Mouse (Mus musculus) bone marrow macrophage, adult 2 months (primary cell): ENCODE results near the gene Slc26a11. TPM values are rescaled to one million over a fixed set of nuclear protein-coding genes. Genes with fewer than 3 reads are reported as not detected.

ENCODE experiments used
- H3K27ac ChIP-seq: 2 replicates; pipeline ENCODE4 v1.5.1; 2012; ENCODE audit warnings: low read depth, low read length; ENCODE audit not compliant: insufficient read depth
- H3K4me1 ChIP-seq: 2 replicates; pipeline ENCODE4 v1.6.1; 2012; ENCODE audit warnings: low read length; ENCODE audit not compliant: control insufficient read depth, insufficient read depth
- H3K4me3 ChIP-seq: 2 replicates; pipeline ENCODE4 v1.5.1; 2012; ENCODE audit warnings: mild to moderate bottlenecking, low read length, moderate library complexity; ENCODE audit not compliant: insufficient read depth
- CTCF ChIP-seq: IDR thresholded peaks from 2 replicates; pipeline ENCODE4 v1.5.1; 2012; ENCODE audit warnings: low read depth, mild to moderate bottlenecking, low read length, moderate library complexity
- POLR2A ChIP-seq: IDR thresholded peaks from 2 replicates; pipeline ENCODE4 v1.6.1; 2012; ENCODE audit warnings: mild to moderate bottlenecking, low read depth, low read length, borderline replicate concordance
- polyA plus RNA-seq: library from polyadenylated mRNA; stranded (reverse); fragments of >200 nt; gene quantifications from 2 replicates; pipeline ENCODE4 v1.2.4, GENCODE M21; 2012; ENCODE audit not compliant: missing spikeins, insufficient read depth, insufficient read length

Gene Slc26a11
- polyA plus RNA-seq, 1 experiment: 50.6 TPM

- peaks cover 37% of the 10 kb centered on the region for H3K4me1 ChIP-seq
- H3K4me3 ChIP-seq: peak overlapping the region; percentile 85
- TF ChIP-seq CTCF: no peak
- peak overlapping the region; percentile 90 for H3K27ac ChIP-seq
These were observed 34.5 kb downstream of the Slc26a11 start for GRCm38 (mm10) chr11:119389851-119390270.

DNA sequence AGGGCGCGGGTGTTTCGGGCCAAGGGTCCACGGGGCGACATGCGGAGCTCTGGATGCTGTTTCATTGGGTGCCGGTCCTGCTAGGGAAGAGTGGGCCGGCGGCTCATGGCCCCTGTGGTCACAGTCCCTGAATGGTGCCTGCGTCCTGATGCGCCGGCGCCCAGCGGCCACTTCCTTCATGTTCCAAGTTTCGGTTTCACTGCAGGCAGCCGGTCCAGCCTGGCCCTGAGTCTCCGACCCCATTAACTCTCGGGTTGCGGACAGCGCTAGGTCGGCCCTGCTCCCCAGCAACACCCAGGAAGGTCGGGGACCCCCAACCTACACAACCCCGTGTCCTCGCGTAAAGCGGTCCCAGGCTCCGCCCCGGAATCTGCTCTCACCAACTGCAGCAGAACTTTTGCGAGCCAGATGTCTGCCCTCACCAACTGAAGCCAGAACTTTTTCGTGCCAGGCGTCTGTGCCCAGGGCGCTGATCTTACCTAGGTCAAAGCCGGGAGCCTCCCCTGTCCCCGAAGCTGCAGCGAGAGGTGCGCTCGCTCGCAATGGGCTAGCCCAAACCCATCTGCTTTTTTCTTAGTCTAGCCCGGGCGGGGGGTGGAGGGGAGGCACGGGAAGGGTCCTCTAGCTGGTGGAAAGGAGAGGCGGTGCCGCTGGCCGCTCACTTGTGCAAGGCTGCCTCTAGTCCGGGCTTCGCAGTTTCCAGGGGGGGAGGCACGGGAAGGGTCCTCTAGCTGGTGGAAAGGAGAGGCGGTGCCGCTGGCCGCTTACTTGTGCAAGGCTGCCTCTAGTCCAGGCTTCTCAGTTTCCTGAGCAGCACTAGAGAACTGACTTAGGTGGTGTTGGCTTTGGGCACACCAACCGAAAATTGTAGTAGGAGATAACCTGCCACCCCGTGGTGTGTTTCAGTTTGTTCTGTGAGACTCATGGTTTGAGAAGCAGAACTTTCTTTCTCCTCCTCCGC, 35.2 kb downstream of the Slc26a11 start:
- H3K4me1 ChIP-seq: peaks cover 32% of the 10 kb centered on the region
- peak overlapping the region; percentile 90 for H3K27ac ChIP-seq
- H3K4me3 ChIP-seq: peak overlapping the region; percentile 85
- TF ChIP-seq CTCF (no peak), POLR2A (no peak)

DNA sequence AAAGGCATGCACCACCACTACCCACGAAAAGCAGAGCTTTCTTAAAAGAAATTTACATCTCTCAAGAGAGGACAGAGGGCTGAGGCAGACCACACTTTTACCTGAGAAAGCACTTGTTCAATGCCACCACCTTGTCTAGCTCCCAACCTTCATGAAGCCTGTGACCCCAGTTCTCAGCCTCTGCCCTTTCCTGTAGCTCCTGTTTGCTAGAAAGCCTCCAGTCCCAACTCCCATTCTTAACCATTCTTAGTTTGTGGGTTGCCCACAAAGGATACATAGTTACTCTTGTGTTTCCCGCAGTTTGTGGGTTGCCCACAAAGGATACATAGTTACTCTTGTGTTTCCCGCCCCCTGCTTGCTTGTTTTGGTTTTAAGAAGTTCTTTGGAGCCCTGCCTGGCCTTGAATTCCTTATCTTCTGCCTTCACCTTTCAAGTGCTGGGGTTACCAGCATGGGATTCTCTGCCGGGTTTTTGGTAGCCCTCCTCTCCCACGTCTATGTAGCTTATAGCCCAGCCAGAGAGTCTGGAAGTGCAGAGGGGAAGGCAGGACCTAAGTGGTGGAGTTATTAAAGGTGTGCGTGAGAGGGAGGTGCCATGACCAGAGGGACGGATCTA, 36.1 kb downstream of the Slc26a11 start:
- peaks cover 32% of the 10 kb centered on the region for H3K4me1 ChIP-seq
- TF ChIP-seq POLR2A: no peak
- TF ChIP-seq CTCF: no peak
- peak overlapping the region; percentile 90 for H3K27ac ChIP-seq
- peak overlapping the region; percentile 85 for H3K4me3 ChIP-seq

DNA sequence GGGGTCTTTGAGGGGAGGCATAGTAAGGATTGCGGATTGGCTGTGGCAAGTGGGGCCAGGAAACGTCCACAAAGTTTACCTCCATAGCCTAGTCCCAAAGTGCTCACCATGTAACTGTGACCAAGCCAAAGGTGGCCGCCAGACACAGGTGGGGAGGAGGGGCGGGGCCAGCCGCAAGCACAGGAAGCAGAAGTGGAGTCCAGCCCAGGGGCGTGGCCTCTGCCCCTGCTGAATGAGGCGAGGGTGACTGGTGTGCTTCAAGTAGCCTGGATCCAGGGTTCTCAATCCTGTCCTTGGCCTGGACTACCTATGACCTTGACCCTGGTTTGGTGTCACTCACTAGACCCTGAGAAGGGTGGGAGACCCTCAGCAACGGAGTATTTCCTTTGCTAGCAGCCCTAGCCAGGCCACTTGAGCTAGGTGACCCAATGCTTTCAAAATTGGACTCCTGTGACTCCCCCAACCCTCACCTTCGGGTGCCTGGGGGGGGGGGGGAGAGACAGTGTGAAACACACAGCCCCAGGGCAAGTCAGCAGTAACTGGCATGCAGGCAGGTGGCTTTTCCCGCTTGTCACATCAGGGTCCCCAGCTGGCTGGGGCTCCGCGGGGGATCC, 36.8 kb downstream of the Slc26a11 start:
- peak overlapping the region; percentile 16 for H3K4me3 ChIP-seq
- peaks cover 32% of the 10 kb centered on the region for H3K4me1 ChIP-seq
- H3K27ac ChIP-seq: peak overlapping the region; percentile 90
- TF ChIP-seq POLR2A (no peak), CTCF (no peak)

DNA sequence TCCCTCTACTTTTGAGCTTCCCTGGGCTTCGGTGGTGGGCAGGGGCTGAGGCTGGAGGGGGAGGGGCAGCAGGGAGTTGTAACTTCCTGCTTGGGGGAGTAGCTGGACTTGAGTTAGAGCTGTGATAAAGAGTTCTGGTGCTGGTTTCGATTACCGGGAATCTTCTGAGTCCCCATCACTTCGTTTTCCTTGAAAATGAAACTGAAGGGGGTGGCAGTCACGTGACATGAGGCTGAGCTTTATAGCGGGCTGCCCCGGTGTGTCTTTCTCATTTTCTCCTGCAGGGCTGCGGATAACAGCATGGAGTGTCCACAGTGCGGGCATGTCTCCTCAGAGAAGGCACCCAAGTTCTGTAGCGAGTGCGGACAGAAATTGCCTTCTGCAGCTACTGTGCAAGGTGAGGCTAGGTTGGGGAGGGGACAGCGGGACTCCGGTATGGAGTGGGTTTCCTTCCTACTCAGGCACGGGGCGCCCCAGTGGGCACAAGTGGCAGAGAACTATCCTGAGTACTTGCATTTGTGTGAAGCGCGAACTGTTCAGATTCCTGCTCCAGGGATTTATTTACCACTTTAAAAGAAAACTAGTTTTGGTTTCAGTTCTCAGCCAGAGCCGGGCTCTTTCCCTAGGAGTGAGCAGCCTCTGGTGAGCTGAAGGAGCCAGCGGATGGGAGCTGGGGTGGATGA, 37.6 kb downstream of the Slc26a11 start, which contains the start of gene Rnf213:
Gene Rnf213 (plus strand): TSS at position 301 of the 683 bp plus-strand sequence.
- peak within 1 kb of the TSS; percentile 87 for H3K27ac ChIP-seq
- no peak for TF ChIP-seq POLR2A
- no peak for TF ChIP-seq CTCF
- peaks cover 25% of the 10 kb centered on the region for H3K4me1 ChIP-seq
- H3K4me3 ChIP-seq: peak within 1 kb of the TSS; percentile 92

GRCm38 (mm10) chr11:119393483-119393804, 38.1 kb downstream of the Slc26a11 start:
- Histone ChIP-seq H3K4me1 (peaks cover 24% of the 10 kb centered on the region), H3K4me3 (peak overlapping the region; percentile 92), H3K27ac (peak overlapping the region; percentile 87)
- no peak for TF ChIP-seq POLR2A
- no peak for TF ChIP-seq CTCF

- no peak overlapping the region for H3K27ac ChIP-seq
- TF ChIP-seq POLR2A: no peak
- TF ChIP-seq CTCF: no peak
- H3K4me3 ChIP-seq: peak overlapping the region; percentile 92
- H3K4me1 ChIP-seq: peaks cover 24% of the 10 kb centered on the region
These were observed 38.9 kb downstream of the Slc26a11 start for GRCm38 (mm10) chr11:119394210-119394609.

GRCm38 (mm10) chr11:119395394-119395793, 40.0 kb downstream of the Slc26a11 start:
- no peak overlapping the region for H3K27ac ChIP-seq
- TF ChIP-seq CTCF (no peak), POLR2A (no peak)
- peaks cover 22% of the 10 kb centered on the region for H3K4me1 ChIP-seq
- no peak overlapping the region for H3K4me3 ChIP-seq

DNA sequence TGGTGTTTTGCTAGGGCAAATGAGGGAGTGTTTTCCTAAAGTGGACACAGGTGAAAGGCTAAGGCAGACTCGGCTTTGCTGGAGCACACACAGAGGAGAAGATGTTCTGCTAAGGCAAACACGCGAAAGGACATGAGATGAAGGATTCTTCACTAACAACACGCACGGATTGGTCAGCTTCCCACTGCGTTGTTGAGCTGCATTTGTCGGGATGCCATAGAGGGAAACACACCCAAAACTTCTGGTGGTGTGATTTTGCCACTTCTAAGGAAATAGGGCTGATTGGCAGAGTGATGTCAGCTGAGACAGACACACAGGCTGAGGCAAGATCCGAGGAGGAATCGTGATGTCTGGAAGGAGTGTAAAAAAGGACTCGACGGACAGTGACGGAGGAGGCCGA, 40.6 kb downstream of the Slc26a11 start:
- no peak for TF ChIP-seq POLR2A
- no peak for TF ChIP-seq CTCF
- H3K4me3 ChIP-seq: no peak overlapping the region
- peaks cover 22% of the 10 kb centered on the region for H3K4me1 ChIP-seq
- no peak overlapping the region for H3K27ac ChIP-seq
